Mouse (Mus musculus) cerebellum, adult 2 months (tissue): ENCODE measurements around the gene Fam240a.

ENCODE experiments used
- CTCF ChIP-seq: fragments of 200-500 bp; IDR thresholded peaks from 2 replicates; pipeline ENCODE4 v1.5.1; 2011; ENCODE audit warnings: low read depth, mild to moderate bottlenecking, control low read depth, low read length, moderate library complexity, borderline replicate concordance; ENCODE audit not compliant: insufficient read depth
- POLR2A ChIP-seq: fragments of 200-500 bp; IDR thresholded peaks from 2 replicates; pipeline ENCODE4 v1.6.1; 2011; ENCODE audit warnings: low read length, control low read depth, borderline replicate concordance; ENCODE audit not compliant: insufficient read depth

DNA sequence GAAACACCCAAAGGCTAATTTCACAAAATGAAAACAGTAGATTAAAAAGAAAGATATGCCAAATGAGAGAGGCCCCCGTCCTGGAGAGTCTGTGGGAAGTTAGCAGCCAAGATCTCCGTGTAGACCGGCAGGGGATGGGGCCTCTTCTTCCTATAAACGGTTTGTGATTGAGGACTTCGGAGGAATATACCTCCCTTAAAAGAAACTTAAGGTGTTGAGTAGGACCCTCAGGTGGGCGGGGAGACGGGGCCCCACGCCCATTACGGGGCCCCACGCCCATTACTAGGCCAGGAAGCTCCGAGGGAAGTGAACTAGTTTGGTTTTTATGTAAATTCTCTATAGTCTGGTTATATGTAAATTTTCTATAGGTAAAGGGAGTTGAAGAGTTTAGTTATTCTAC lies 29.3 kb upstream of the Fam240a start, which contains the start of gene Tdgf1:
- no peak for TF ChIP-seq CTCF
- TF ChIP-seq POLR2A, result no peak
